In the genomic region with DNA sequence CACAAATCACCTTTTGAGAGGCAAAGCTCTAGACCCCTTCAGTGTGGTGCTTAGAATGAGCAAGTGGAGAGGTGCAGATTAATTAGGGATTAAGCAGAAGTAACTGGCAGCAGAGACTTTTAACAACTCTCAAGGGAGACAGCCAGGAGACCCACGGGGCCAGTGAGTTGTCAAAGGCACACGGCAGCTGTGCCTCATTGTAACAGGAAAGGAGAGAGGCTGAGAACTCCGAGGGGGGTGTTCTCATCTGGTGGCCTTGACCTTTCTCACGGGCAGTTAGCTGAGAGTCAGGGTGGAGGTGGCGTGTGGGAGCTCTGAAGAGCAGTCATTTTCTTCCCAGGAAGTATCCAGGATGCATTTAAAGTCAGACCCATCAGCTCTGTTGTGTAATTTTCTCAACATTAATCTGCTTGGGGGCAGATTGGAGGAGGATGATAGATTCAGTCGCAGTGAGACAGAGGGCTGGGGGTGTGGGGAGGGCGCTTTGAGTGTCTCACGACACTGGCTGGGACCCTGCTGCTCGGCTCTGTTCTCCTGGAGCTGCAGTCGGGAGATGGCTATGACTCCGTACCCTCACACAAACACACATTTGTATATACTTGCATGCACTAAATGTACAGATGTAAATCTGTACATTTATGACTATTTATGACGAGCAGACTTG, we compare ENCODE assay signal across 13 mouse cellular contexts. TPM values are rescaled to one million over a fixed set of nuclear protein-coding genes. Genes with fewer than 3 reads are reported as not detected.
A peak's percentile ranks its signal among the peaks of the same experiment; 100 is the strongest.
DNase-seq lines count a peak whose midpoint lies in the region; ATAC-seq and TF ChIP-seq lines count a peak whose summit lies in the region.
"Had no signal": no experiment of that assay in that cellular context is flagged by ENCODE, and none has a peak within 500 bp of the region (broad histone marks: within the 10 kb centered on the region; RNA-seq: fewer than 3 reads in every experiment).

No protein-coding gene starts in this region.

- TF ChIP-seq POLR2A in CH12.LX (IDR thresholded peaks at IDR 0.05; ENCODE audit: low read depth, low read length): no peak

- peak overlapping the region; percentile 66; the same call in 1 of the 2 replicates for H3K27ac ChIP-seq in hindbrain, embryonic 10.5 days
- no peak overlapping the region for H3K27ac ChIP-seq in hindbrain, embryonic 16.5 days (ENCODE audit: low read depth, low read length)
- no peak overlapping the region for H3K27ac ChIP-seq in CH12.LX (ENCODE audit: insufficient read depth, low read depth)
- H3K27ac ChIP-seq in limb, embryonic 10.5 days: peak overlapping the region; percentile 0; the same call in 1 of the 2 replicates

- no peaks in the 10 kb centered on the region for H3K9me3 ChIP-seq in hindbrain, embryonic 10.5 days
- no peaks in the 10 kb centered on the region for H3K9me3 ChIP-seq in hindbrain, embryonic 16.5 days (ENCODE audit: control insufficient read depth, low read length)
- no peaks in the 10 kb centered on the region for H3K9me3 ChIP-seq in CH12.LX (replicated peaks; ENCODE audit: low read length)
- H3K9me3 ChIP-seq in limb, embryonic 10.5 days (replicated peaks): no peaks in the 10 kb centered on the region

- no peak for DNase-seq in hindbrain, embryonic 10.5 days (ENCODE audit: low spot score)
- peak; percentile 50 for DNase-seq in CH12.LX (ENCODE audit: extremely low read depth)
- peak; percentile 42 to 57 for DNase-seq in adrenal gland, postnatal 36 days
- DNase-seq in limb, embryonic 10.5 days (ENCODE audit: low spot score): no peak
- no peak for DNase-seq in thymus, postnatal 10 days (ENCODE audit: low spot score in 2 of 2)
- no peak for DNase-seq in heart, postnatal 14 days
- DNase-seq in layer of hippocampus, postnatal 36 days: no peak
- DNase-seq: cerebellum, postnatal 14 days; lung, embryonic 14.5 days had no signal

- H3K4me1 ChIP-seq in hindbrain, embryonic 10.5 days (replicated peaks): peaks cover 61% of the 10 kb centered on the region
- H3K4me1 ChIP-seq in hindbrain, embryonic 16.5 days (ENCODE audit: control insufficient read depth, insufficient read depth, low read depth, low read length): peaks cover 11% of the 10 kb centered on the region
- H3K4me1 ChIP-seq in CH12.LX (ENCODE audit: control insufficient read depth in 1 of 2, insufficient read depth in 2 of 2): peaks cover 3 to 19% of the 10 kb centered on the region in 2 experiments; a peak in 3 of 4 replicates
- peaks cover 43% of the 10 kb centered on the region for H3K4me1 ChIP-seq in limb, embryonic 10.5 days

- TF ChIP-seq RAD21 in CH12.LX (IDR thresholded peaks at IDR 0.05; ENCODE audit: low read depth, low read length): no peak

- intact Hi-C loops in heart, postnatal 14 days (cut with DNase I): loop anchor here (5.0 kb wide), 1 partner anchor 73 kb away; no protein-coding TSS in a partner anchor

- H3K79me2 ChIP-seq in CH12.LX (replicated peaks; ENCODE audit: control insufficient read depth, extremely low read depth, insufficient read depth, poor library complexity, severe bottlenecking): no peaks in the 10 kb centered on the region

- TF ChIP-seq EP300 in CH12.LX (IDR thresholded peaks at IDR 0.05; ENCODE audit: low read length): no peak

- no peak overlapping the region for H3K4me3 ChIP-seq in hindbrain, embryonic 10.5 days
- H3K4me3 ChIP-seq in hindbrain, embryonic 16.5 days (ENCODE audit: low read length): no peak overlapping the region
- no peak overlapping the region for H3K4me3 ChIP-seq in CH12.LX (replicated peaks in 1 of 3; ENCODE audit: low read depth in 2 of 3, low read length in 2 of 3, poor library complexity in 1 of 3)
- H3K4me3 ChIP-seq in limb, embryonic 10.5 days: no peak overlapping the region

- peaks cover 31% of the 10 kb centered on the region for H3K27me3 ChIP-seq in hindbrain, embryonic 10.5 days (ENCODE audit: insufficient read depth, poor library complexity, severe bottlenecking)
- no peaks in the 10 kb centered on the region for H3K27me3 ChIP-seq in hindbrain, embryonic 16.5 days (replicated peaks; ENCODE audit: control insufficient read depth, insufficient read depth, low read length)
- H3K27me3 ChIP-seq in CH12.LX (replicated peaks): no peaks in the 10 kb centered on the region
- H3K27me3 ChIP-seq in limb, embryonic 10.5 days (ENCODE audit: low read depth, poor library complexity, severe bottlenecking): peaks cover 14% of the 10 kb centered on the region

- no peak for TF ChIP-seq CTCF in CH12.LX (conservative IDR thresholded peaks at IDR 0.05 in 1 of 2, IDR thresholded peaks at IDR 0.05 in 1 of 2; ENCODE audit: low read depth in 2 of 2, low read length in 2 of 2)

- no peak for ATAC-seq in hindbrain, embryonic 16.5 days
- ATAC-seq: activated CD4-positive, CD25-positive, alpha-beta regulatory T cell, adult 4 months; intestine, embryonic 16.5 days had no signal

- in situ Hi-C loops in CH12.LX (cut with MboI; ENCODE audit: low pct_ligation_motif_present, low pct_unique_long_range_greater_than_20kb, low sequenced_read_pairs): loop anchor here (10.0 kb wide), 1 partner anchor 256 kb away; no protein-coding TSS in a partner anchor

- H3K4me2 ChIP-seq in hindbrain, embryonic 16.5 days (ENCODE audit: low read length): no peak overlapping the region
- H3K4me2 ChIP-seq in CH12.LX (ENCODE audit: insufficient read depth, low read depth, poor library complexity, severe bottlenecking): no peak overlapping the region
- H3K4me2 ChIP-seq: heart, embryonic 11.5 days; lung, embryonic 14.5 days had no signal

- H3K9ac ChIP-seq in hindbrain, embryonic 16.5 days (ENCODE audit: low read depth, low read length): no peak overlapping the region
- no peak overlapping the region for H3K9ac ChIP-seq in CH12.LX (ENCODE audit: insufficient read depth, low read depth)
- H3K9ac ChIP-seq: lung, embryonic 14.5 days had no signal

- dilution Hi-C loops in CH12.LX (cut with MboI; ENCODE audit: extremely low pct_ligation_motif_present, extremely low pct_unique_long_range_greater_than_20kb, low sequenced_read_pairs): no loop called here

- WGBS in hindbrain, embryonic 10.5 days: 45% methylated on average over 12 of the region's 12 CpGs
- 21% methylated on average over 12 of the region's 12 CpGs for WGBS in hindbrain, embryonic 16.5 days
- WGBS in limb, embryonic 10.5 days: 35% methylated on average over 12 of the region's 12 CpGs

- no peaks in the 10 kb centered on the region for H3K36me3 ChIP-seq in hindbrain, embryonic 10.5 days
- no peaks in the 10 kb centered on the region for H3K36me3 ChIP-seq in hindbrain, embryonic 16.5 days (ENCODE audit: control insufficient read depth, insufficient read depth, low read length)
- no peaks in the 10 kb centered on the region for H3K36me3 ChIP-seq in CH12.LX (replicated peaks in 1 of 2; ENCODE audit: control insufficient read depth in 1 of 2, insufficient read depth in 1 of 2, low read length in 1 of 2)
- H3K36me3 ChIP-seq in limb, embryonic 10.5 days: no peaks in the 10 kb centered on the region

TF ChIP-seq in CH12.LX, 34 proteins besides CTCF, POLR2A, EP300 and RAD21:
- TF ChIP-seq TCF12 (IDR thresholded peaks at IDR 0.05; ENCODE audit: low read depth, low read length): no peak
- TF ChIP-seq E2F4 (IDR thresholded peaks at IDR 0.05; ENCODE audit: insufficient replicate concordance, low read depth, low read length): no peak

RNA-seq across cellular contexts. Expression of gene Lyrm9, which starts 5.9 kb away (rescaled TPM):
- polyA plus RNA-seq in hindbrain, embryonic 10.5 days (2016; fragmentation: Nextera tagmentation; extraction: Ambion mirVana): 19.8 and 23.9 TPM in 2 replicates
- polyA plus RNA-seq in hindbrain, embryonic 16.5 days (2015; fragmentation: Nextera tagmentation; extraction: Ambion mirVana): 36.2 and 48.4 TPM in 2 replicates
- 34.9 and 35.3 TPM in 2 replicates for total RNA-seq in CH12.LX (2012; rRNA removed)
- 22.0 and 28.0 TPM in 2 replicates for total RNA-seq in CH12.LX (2014; rRNA removed)
- polyA plus RNA-seq in CH12.LX (2012; ENCODE audit: insufficient read length, low read depth): 36.2 and 49.4 TPM in 2 replicates
- total RNA-seq in adrenal gland, postnatal 36 days (2021): 10 to 100 TPM; 36.7 to 55.7 TPM
- polyA plus RNA-seq in limb, embryonic 10.5 days (2016; fragmentation: Nextera tagmentation; extraction: Ambion mirVana): 13.9 and 17.8 TPM in 2 replicates
- total RNA-seq in heart, postnatal 14 days (2021): 10 to 100 TPM; 31.1 to 36.3 TPM
- 10 to 100 TPM; 14.9 to 22.3 TPM for total RNA-seq in layer of hippocampus, postnatal 36 days (2021)

Comparison
In these comparisons a context has a peak if more than half of its experiments do, and no peak if none do; other contexts are left out.
1. H3K27ac ChIP-seq: peak in hindbrain, embryonic 10.5 days (single experiment) and limb, embryonic 10.5 days (single experiment); none in hindbrain, embryonic 16.5 days (single experiment) and CH12.LX (single experiment).
2. DNase-seq: peak in CH12.LX (single experiment) and adrenal gland, postnatal 36 days (2 of 2); none in hindbrain, embryonic 10.5 days (single experiment), limb, embryonic 10.5 days (single experiment), thymus, postnatal 10 days (0 of 2), heart, postnatal 14 days (0 of 2) and layer of hippocampus, postnatal 36 days (0 of 2).